Mouse (Mus musculus) hindbrain, embryonic 13.5 days (tissue): Measurements from ENCODE around the gene Myo9a. TPM values are rescaled to one million over a fixed set of nuclear protein-coding genes. Genes with fewer than 3 reads are reported as not detected.
A peak's percentile ranks its signal among the peaks of the same experiment; 100 is the strongest.

Source experiments
- ATAC-seq: fragments of 200-750 bp; cut with Nextera tagmentation; 2 replicates; pipeline ENCODE4 v1.8.0; 2017; ENCODE audit warnings: moderate TSS enrichment; ENCODE audit not compliant: low FRiP score
- H3K27ac ChIP-seq: fragments of 300-500 bp; sonication (generic); 2 replicates; pipeline ENCODE4 v1.5.1; 2015; ENCODE audit warnings: inconsistent platforms, mild to moderate bottlenecking, moderate library complexity
- H3K27me3 ChIP-seq: fragments of 300-500 bp; sonication (generic); 2 replicates; pipeline ENCODE4 v1.6.1; 2015; ENCODE audit warnings: mild to moderate bottlenecking, inconsistent platforms
- H3K36me3 ChIP-seq: fragments of 300-500 bp; sonication (generic); 2 replicates; pipeline ENCODE4 v1.6.1; 2015; ENCODE audit warnings: mild to moderate bottlenecking, inconsistent platforms
- H3K4me1 ChIP-seq: fragments of 300-500 bp; sonication (generic); replicated peaks from 2 replicates; pipeline ENCODE4 v1.6.1; 2015; ENCODE audit warnings: inconsistent platforms
- H3K4me2 ChIP-seq: fragments of 300-500 bp; sonication (generic); 2 replicates; pipeline ENCODE4 v1.6.1; 2015; ENCODE audit warnings: inconsistent platforms, mild to moderate bottlenecking, moderate library complexity
- H3K4me3 ChIP-seq: fragments of 300-500 bp; sonication (generic); 2 replicates; pipeline ENCODE4 v1.5.1; 2015; ENCODE audit warnings: mild to moderate bottlenecking, inconsistent platforms
- H3K9ac ChIP-seq: fragments of 300-500 bp; sonication (generic); 2 replicates; pipeline ENCODE4 v1.6.1; 2015; ENCODE audit warnings: mild to moderate bottlenecking, inconsistent platforms
- H3K9me3 ChIP-seq: fragments of 300-500 bp; sonication (generic); 2 replicates; pipeline ENCODE4 v1.6.1; 2016; ENCODE audit warnings: inconsistent platforms
- WGBS: fragments of 180-500 bp; shearing (Covaris S2); methylation state at CpG from one replicate; pipeline ENCODE4 v1.1.7; 2015; 5-methylcytosine and 5-hydroxymethylcytosine counted together
- polyA plus RNA-seq: library from polyadenylated mRNA; unstranded; fragments of >200 nt; fragmentation: Nextera tagmentation; extraction: Ambion mirVana; gene quantifications from 2 replicates; pipeline ENCODE4 v1.2.1, GENCODE M21; 2015

Gene Myo9a
- polyA plus RNA-seq, 1 experiment from 2014 or later: 24.7 TPM

- H3K4me2 ChIP-seq: no peak overlapping the region
- no peaks in the 10 kb centered on the region for H3K36me3 ChIP-seq
- no peak for ATAC-seq
- H3K4me1 ChIP-seq: peaks cover 15% of the 10 kb centered on the region
- H3K4me3 ChIP-seq: no peak overlapping the region
- WGBS: 91% methylated on average over 11 of the region's 11 CpGs
- H3K27ac ChIP-seq: no peak overlapping the region
- H3K27me3 ChIP-seq: no peaks in the 10 kb centered on the region
- H3K9me3 ChIP-seq: no peaks in the 10 kb centered on the region
- H3K9ac ChIP-seq: no peak overlapping the region
Measured at GRCm38 (mm10) chr9:59727569-59728286, 23.0 kb upstream of the Myo9a start.

GRCm38 (mm10) chr9:59731136-59731535 lies 19.6 kb upstream of the Myo9a start:
- WGBS: 94% methylated on average over 5 of the region's 5 CpGs
- H3K27ac ChIP-seq: no peak overlapping the region
- H3K36me3 ChIP-seq: no peaks in the 10 kb centered on the region
- H3K27me3 ChIP-seq: no peaks in the 10 kb centered on the region
- H3K9ac ChIP-seq: no peak overlapping the region
- no peak overlapping the region for H3K4me3 ChIP-seq
- H3K9me3 ChIP-seq: no peaks in the 10 kb centered on the region
- no peaks in the 10 kb centered on the region for H3K4me1 ChIP-seq
- ATAC-seq: no peak
- H3K4me2 ChIP-seq: no peak overlapping the region

GRCm38 (mm10) chr9:59733075-59733474 lies 17.6 kb upstream of the Myo9a start:
- peaks cover 14% of the 10 kb centered on the region for H3K36me3 ChIP-seq
- H3K27me3 ChIP-seq: no peaks in the 10 kb centered on the region
- no peak overlapping the region for H3K4me2 ChIP-seq
- H3K9me3 ChIP-seq: no peaks in the 10 kb centered on the region
- no peaks in the 10 kb centered on the region for H3K4me1 ChIP-seq
- H3K4me3 ChIP-seq: no peak overlapping the region
- ATAC-seq: no peak
- no peak overlapping the region for H3K9ac ChIP-seq
- H3K27ac ChIP-seq: no peak overlapping the region
- 79% methylated on average over 6 of the region's 6 CpGs for WGBS

GRCm38 (mm10) chr9:59735394-59735793 lies 15.3 kb upstream of the Myo9a start:
- H3K27me3 ChIP-seq: no peaks in the 10 kb centered on the region
- no peak overlapping the region for H3K9ac ChIP-seq
- no peak overlapping the region for H3K27ac ChIP-seq
- no peak overlapping the region for H3K4me3 ChIP-seq
- ATAC-seq: no peak
- H3K36me3 ChIP-seq: peaks cover 14% of the 10 kb centered on the region
- H3K4me1 ChIP-seq: no peaks in the 10 kb centered on the region
- no peak overlapping the region for H3K4me2 ChIP-seq
- H3K9me3 ChIP-seq: no peaks in the 10 kb centered on the region
- WGBS: 68% methylated on average over 4 of the region's 4 CpGs

GRCm38 (mm10) chr9:59740593-59740992 lies 10.1 kb upstream of the Myo9a start:
- Histone ChIP-seq H3K9me3 (no peaks in the 10 kb centered on the region), H3K27ac (no peak overlapping the region), H3K4me1 (no peaks in the 10 kb centered on the region), H3K9ac (no peak overlapping the region), H3K27me3 (no peaks in the 10 kb centered on the region), H3K4me3 (no peak overlapping the region), H3K36me3 (peaks cover 14% of the 10 kb centered on the region), H3K4me2 (no peak overlapping the region)
- WGBS: 83% methylated on average over 2 of the region's 2 CpGs
- no peak for ATAC-seq

GRCm38 (mm10) chr9:59743903-59744302 lies 6.8 kb upstream of the Myo9a start:
- no peak for ATAC-seq
- no peaks in the 10 kb centered on the region for H3K9me3 ChIP-seq
- no peaks in the 10 kb centered on the region for H3K27me3 ChIP-seq
- 93% methylated on average over 3 of the region's 3 CpGs for WGBS
- no peak overlapping the region for H3K4me3 ChIP-seq
- no peak overlapping the region for H3K27ac ChIP-seq
- no peaks in the 10 kb centered on the region for H3K4me1 ChIP-seq
- no peaks in the 10 kb centered on the region; the same call in 1 of the 2 replicates for H3K36me3 ChIP-seq
- no peak overlapping the region for H3K9ac ChIP-seq
- no peak overlapping the region for H3K4me2 ChIP-seq

- Histone ChIP-seq H3K36me3 (no peaks in the 10 kb centered on the region; the same call in 1 of the 2 replicates), H3K27ac (no peak overlapping the region), H3K27me3 (no peaks in the 10 kb centered on the region), H3K4me2 (no peak overlapping the region), H3K4me1 (peaks cover 14% of the 10 kb centered on the region), H3K9ac (no peak overlapping the region), H3K9me3 (no peaks in the 10 kb centered on the region), H3K4me3 (no peak overlapping the region)
- ATAC-seq: no peak
- 92% methylated on average over 2 of the region's 2 CpGs for WGBS
Measured at GRCm38 (mm10) chr9:59748387-59748786, 2.3 kb upstream of the Myo9a start.

- Histone ChIP-seq H3K4me1 (peaks cover 17% of the 10 kb centered on the region), H3K4me2 (no peak overlapping the region), H3K36me3 (no peaks in the 10 kb centered on the region; the same call in 1 of the 2 replicates), H3K27ac (no peak overlapping the region), H3K9ac (no peak overlapping the region), H3K9me3 (no peaks in the 10 kb centered on the region), H3K27me3 (no peaks in the 10 kb centered on the region), H3K4me3 (no peak overlapping the region)
- no peak for ATAC-seq
- 94% methylated on average over 11 of the region's 11 CpGs for WGBS
Measured at GRCm38 (mm10) chr9:59748969-59749368, 1.7 kb upstream of the Myo9a start.

- 37% methylated on average over 12 of the region's 12 CpGs for WGBS
- 0 out of 2 replicates have a peak, but pooled peaks have one; percentile 0 for ATAC-seq
- no peaks in the 10 kb centered on the region for H3K36me3 ChIP-seq
- H3K9me3 ChIP-seq: no peaks in the 10 kb centered on the region
- peak overlapping the region; percentile 91 for H3K4me3 ChIP-seq
- H3K27me3 ChIP-seq: no peaks in the 10 kb centered on the region
- peak overlapping the region; percentile 80 for H3K9ac ChIP-seq
- H3K4me1 ChIP-seq: peaks cover 19% of the 10 kb centered on the region
- H3K4me2 ChIP-seq: peak overlapping the region; percentile 70
- H3K27ac ChIP-seq: peak overlapping the region; percentile 89; the same call in 1 of the 2 replicates
Measured at GRCm38 (mm10) chr9:59749581-59750265, 973 bp upstream of the Myo9a start.

- peak overlapping the region; percentile 94 for H3K9ac ChIP-seq
- no peaks in the 10 kb centered on the region for H3K9me3 ChIP-seq
- ATAC-seq: peak; percentile 94
- under 1% methylated on average over 41 of the region's 49 CpGs for WGBS
- peak overlapping the region; percentile 91 for H3K4me3 ChIP-seq
- peak overlapping the region; percentile 95 for H3K27ac ChIP-seq
- no peaks in the 10 kb centered on the region for H3K36me3 ChIP-seq
- peaks cover 19% of the 10 kb centered on the region for H3K4me1 ChIP-seq
- no peaks in the 10 kb centered on the region for H3K27me3 ChIP-seq
- H3K4me2 ChIP-seq: peak overlapping the region; percentile 80
Measured at GRCm38 (mm10) chr9:59751066-59751581, 428 bp downstream of the Myo9a start.

GRCm38 (mm10) chr9:59751966-59752365 lies 1.3 kb downstream of the Myo9a start:
- no peak for ATAC-seq
- peaks cover 19% of the 10 kb centered on the region for H3K4me1 ChIP-seq
- peak overlapping the region; percentile 80 for H3K4me2 ChIP-seq
- no peaks in the 10 kb centered on the region for H3K36me3 ChIP-seq
- H3K9me3 ChIP-seq: no peaks in the 10 kb centered on the region
- 2% methylated on average over 2 of the region's 2 CpGs for WGBS
- H3K27ac ChIP-seq: peak overlapping the region; percentile 95; the same call in 1 of the 2 replicates
- H3K9ac ChIP-seq: peak overlapping the region; percentile 94
- no peaks in the 10 kb centered on the region for H3K27me3 ChIP-seq
- peak overlapping the region; percentile 91 for H3K4me3 ChIP-seq

GRCm38 (mm10) chr9:59755199-59755598 lies 4.5 kb downstream of the Myo9a start:
- no peak overlapping the region for H3K4me2 ChIP-seq
- H3K4me1 ChIP-seq: peaks cover 10% of the 10 kb centered on the region
- no peak for ATAC-seq
- no peak overlapping the region for H3K9ac ChIP-seq
- H3K9me3 ChIP-seq: no peaks in the 10 kb centered on the region
- WGBS: 79% methylated on average over 2 of the region's 2 CpGs
- H3K27ac ChIP-seq: no peak overlapping the region
- no peaks in the 10 kb centered on the region for H3K36me3 ChIP-seq
- H3K4me3 ChIP-seq: no peak overlapping the region
- H3K27me3 ChIP-seq: no peaks in the 10 kb centered on the region
